Mouse (Mus musculus): ENCODE data around the gene Akap6. TPM values are rescaled to one million over a fixed set of nuclear protein-coding genes. Genes with fewer than 3 reads are reported as not detected.

The Akap6 gene
- total RNA-seq (2014; rRNA removed) (77.3 and 87.2 TPM in 2 replicates), polyA plus RNA-seq (2015; fragmentation: Nextera tagmentation; extraction: Ambion mirVana) (19.9 and 21.3 TPM in 2 replicates)

- ATAC-seq: peak; percentile 90
- Histone ChIP-seq H3K9me3 (ENCODE audit: low read length) (no peaks in the 10 kb centered on the region), H3K27ac (peak within 1 kb of the TSS; percentile 83), H3K9ac (replicated peaks; ENCODE audit: low read length) (peak within 1 kb of the TSS; percentile 71), H3K4me1 (ENCODE audit: insufficient read depth, low read length) (peaks cover 24% of the 10 kb centered on the region), H3K4me2 (ENCODE audit: low read depth, low read length) (peak within 1 kb of the TSS; percentile 82), H3K36me3 (ENCODE audit: insufficient read depth, low read length) (no peaks in the 10 kb centered on the region), H3K27me3 (ENCODE audit: insufficient read depth, low read length) (no peaks in the 10 kb centered on the region), H3K4me3 (ENCODE audit: low read length) (peak within 1 kb of the TSS; percentile 63)
- 13% methylated on average over 6 of the region's 6 CpGs for WGBS
- TF ChIP-seq CTCF (IDR thresholded peaks at IDR 0.05; ENCODE audit: low read depth): no peak
- DNase-seq (ENCODE audit: low spot score): peak; percentile 97
Observed at GRCm38 (mm10) chr12:52699146-52699545, at the start of gene Akap6. TSS of gene Akap6 (plus strand) at chr12:52699383.

- Histone ChIP-seq H3K27ac (no peak overlapping the region), H3K9ac (replicated peaks; ENCODE audit: low read length) (no peak overlapping the region), H3K36me3 (ENCODE audit: insufficient read depth, low read length) (no peaks in the 10 kb centered on the region), H3K4me3 (ENCODE audit: low read length) (no peak overlapping the region), H3K4me1 (ENCODE audit: insufficient read depth, low read length) (no peaks in the 10 kb centered on the region), H3K27me3 (ENCODE audit: insufficient read depth, low read length) (no peaks in the 10 kb centered on the region), H3K9me3 (ENCODE audit: low read length) (no peaks in the 10 kb centered on the region), H3K4me2 (ENCODE audit: low read depth, low read length) (no peak overlapping the region)
- WGBS: 85% methylated on average over 7 of the region's 7 CpGs
- ATAC-seq (no peak), DNase-seq (ENCODE audit: low spot score) (no peak)
- no peak for TF ChIP-seq CTCF (IDR thresholded peaks at IDR 0.05; ENCODE audit: low read depth)
Observed at GRCm38 (mm10) chr12:52662907-52663790, 36.0 kb upstream of the Akap6 start.

GRCm38 (mm10) chr12:52664944-52665343 lies 34.2 kb upstream of the Akap6 start:
- Histone ChIP-seq H3K9ac (replicated peaks; ENCODE audit: low read length) (no peak overlapping the region), H3K27ac (no peak overlapping the region), H3K4me1 (ENCODE audit: insufficient read depth, low read length) (no peaks in the 10 kb centered on the region), H3K27me3 (ENCODE audit: insufficient read depth, low read length) (no peaks in the 10 kb centered on the region), H3K9me3 (ENCODE audit: low read length) (no peaks in the 10 kb centered on the region), H3K36me3 (ENCODE audit: insufficient read depth, low read length) (no peaks in the 10 kb centered on the region), H3K4me3 (ENCODE audit: low read length) (no peak overlapping the region), H3K4me2 (ENCODE audit: low read depth, low read length) (no peak overlapping the region)
- TF ChIP-seq CTCF (IDR thresholded peaks at IDR 0.05; ENCODE audit: low read depth): no peak
- ATAC-seq (no peak), DNase-seq (ENCODE audit: low spot score) (no peak)
- 86% methylated on average over 5 of the region's 5 CpGs for WGBS

GRCm38 (mm10) chr12:52671436-52671835 lies 27.7 kb upstream of the Akap6 start:
- Histone ChIP-seq H3K4me3 (ENCODE audit: low read length) (no peak overlapping the region), H3K36me3 (ENCODE audit: insufficient read depth, low read length) (no peaks in the 10 kb centered on the region), H3K27ac (peak overlapping the region; percentile 66), H3K9me3 (ENCODE audit: low read length) (no peaks in the 10 kb centered on the region), H3K4me2 (ENCODE audit: low read depth, low read length) (0 out of 2 replicates have a peak overlapping the region, but pooled peaks have one; percentile 1), H3K9ac (replicated peaks; ENCODE audit: low read length) (no peak overlapping the region), H3K27me3 (ENCODE audit: insufficient read depth, low read length) (no peaks in the 10 kb centered on the region), H3K4me1 (ENCODE audit: insufficient read depth, low read length) (peaks cover 6% of the 10 kb centered on the region; the same call in 1 of the 2 replicates)
- ATAC-seq: peak; percentile 92
- no peak for TF ChIP-seq CTCF (IDR thresholded peaks at IDR 0.05; ENCODE audit: low read depth)
- DNase-seq (ENCODE audit: low spot score): peak; percentile 79
- 8% methylated on average over 7 of the region's 7 CpGs for WGBS

- Histone ChIP-seq H3K9me3 (ENCODE audit: low read length) (no peaks in the 10 kb centered on the region), H3K9ac (replicated peaks; ENCODE audit: low read length) (no peak overlapping the region), H3K36me3 (ENCODE audit: insufficient read depth, low read length) (no peaks in the 10 kb centered on the region), H3K27me3 (ENCODE audit: insufficient read depth, low read length) (no peaks in the 10 kb centered on the region), H3K4me3 (ENCODE audit: low read length) (no peak overlapping the region), H3K27ac (peak overlapping the region; percentile 66), H3K4me2 (ENCODE audit: low read depth, low read length) (no peak overlapping the region), H3K4me1 (ENCODE audit: insufficient read depth, low read length) (peaks cover 6% of the 10 kb centered on the region; the same call in 1 of the 2 replicates)
- peak; percentile 18; the same call in 1 of the 2 replicates for ATAC-seq
- 30% methylated on average over 6 of the region's 6 CpGs for WGBS
- DNase-seq (ENCODE audit: low spot score): no peak
- no peak for TF ChIP-seq CTCF (IDR thresholded peaks at IDR 0.05; ENCODE audit: low read depth)
Observed at GRCm38 (mm10) chr12:52671943-52672342, 27.2 kb upstream of the Akap6 start.

- Histone ChIP-seq H3K9ac (replicated peaks; ENCODE audit: low read length) (no peak overlapping the region), H3K4me2 (ENCODE audit: low read depth, low read length) (no peak overlapping the region), H3K4me1 (ENCODE audit: insufficient read depth, low read length) (peaks cover 6% of the 10 kb centered on the region; the same call in 1 of the 2 replicates), H3K27me3 (ENCODE audit: insufficient read depth, low read length) (no peaks in the 10 kb centered on the region), H3K4me3 (ENCODE audit: low read length) (no peak overlapping the region), H3K36me3 (ENCODE audit: insufficient read depth, low read length) (no peaks in the 10 kb centered on the region), H3K9me3 (ENCODE audit: low read length) (no peaks in the 10 kb centered on the region), H3K27ac (no peak overlapping the region)
- no peak for DNase-seq (ENCODE audit: low spot score)
- WGBS: 62% methylated on average over 6 of the region's 6 CpGs
- ATAC-seq: no peak
- TF ChIP-seq CTCF (IDR thresholded peaks at IDR 0.05; ENCODE audit: low read depth): no peak
Observed at GRCm38 (mm10) chr12:52673361-52673960, 25.7 kb upstream of the Akap6 start.
